Mouse (Mus musculus) mouse embryonic stem cell (cell line): ENCODE results near the gene Magt1.
"Not testable (repeated sequence)": the region's sequence is repeated elsewhere in the genome, so short reads cannot be mapped to it uniquely, and the experiment has no call there.

Experiments
- in situ Hi-C, 2 experiments: fragments of 300-500 bp; cut with MboI; formaldehyde crosslinking; loops; 1 replicate in 1 of 2; 3 replicates in 1 of 2; pipeline ENCODE4 v1.14.3; 2019 to 2020; ENCODE audit warnings: low sequenced_read_pairs in 2 of 2, low pct_unique_long_range_greater_than_20kb in 1 of 2, mixed read lengths in 1 of 2; ENCODE audit not compliant: unreplicated experiment in 1 of 2

The Magt1 gene

GRCm38 (mm10) chrX:106012559-106012958, 853 bp upstream of the Magt1 start:
- in situ Hi-C loops, result loop anchor here in 1 of 2 experiments (25.0 kb wide), 1 partner anchor 925 kb away; the partner anchor contains the start of gene Pbdc1

DNA sequence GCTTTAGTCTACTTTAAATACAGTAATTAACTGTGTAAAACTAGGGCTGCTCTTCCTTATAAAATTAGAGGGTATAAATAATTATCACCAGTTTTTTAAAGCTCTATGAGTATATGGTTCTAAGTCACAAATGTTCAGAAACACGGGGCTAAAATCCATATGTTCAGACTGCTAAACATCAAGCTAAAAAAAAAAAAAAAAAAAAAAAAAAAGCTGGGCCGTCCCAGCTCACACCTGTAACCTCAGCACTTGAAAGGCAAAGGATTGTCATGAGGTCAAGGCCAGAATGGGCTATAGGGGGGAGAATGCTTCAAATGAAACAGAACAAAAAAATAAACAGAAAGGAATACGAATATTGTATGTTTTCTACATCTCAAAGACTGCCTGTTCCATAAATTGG, 944 bp downstream of the Magt1 start:
- in situ Hi-C loops, result loop anchor here in 1 of 2 experiments (25.0 kb wide), 1 partner anchor 923 kb away; the partner anchor contains the start of gene Pbdc1

GRCm38 (mm10) chrX:106001605-106002004, 10.1 kb downstream of the Magt1 start:
- in situ Hi-C loops, result loop anchor here in 1 of 2 experiments (25.0 kb wide), 1 partner anchor 914 kb away; the partner anchor contains the start of gene Pbdc1

DNA sequence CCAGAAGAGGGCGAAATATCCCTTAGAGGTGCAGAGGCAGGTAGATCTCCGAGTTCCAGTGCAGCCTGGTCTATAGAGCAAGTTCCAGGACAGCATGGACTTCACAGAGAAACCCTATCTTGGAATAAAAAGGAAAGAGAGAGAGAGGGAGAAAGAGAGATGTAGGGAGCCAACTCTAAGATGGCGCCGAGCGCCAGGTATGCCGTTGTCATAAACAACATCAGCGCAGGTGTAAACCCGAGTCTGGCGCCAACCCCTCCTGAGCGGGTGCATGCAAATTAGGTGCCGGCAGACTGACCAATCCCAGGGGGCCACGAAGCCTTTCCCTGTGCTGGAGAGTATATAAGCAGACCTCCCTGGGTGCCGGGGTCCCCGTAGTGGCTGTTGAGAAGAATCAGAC, 54.6 kb downstream of the Magt1 start:
- in situ Hi-C loops, result not testable (repeated sequence)

DNA sequence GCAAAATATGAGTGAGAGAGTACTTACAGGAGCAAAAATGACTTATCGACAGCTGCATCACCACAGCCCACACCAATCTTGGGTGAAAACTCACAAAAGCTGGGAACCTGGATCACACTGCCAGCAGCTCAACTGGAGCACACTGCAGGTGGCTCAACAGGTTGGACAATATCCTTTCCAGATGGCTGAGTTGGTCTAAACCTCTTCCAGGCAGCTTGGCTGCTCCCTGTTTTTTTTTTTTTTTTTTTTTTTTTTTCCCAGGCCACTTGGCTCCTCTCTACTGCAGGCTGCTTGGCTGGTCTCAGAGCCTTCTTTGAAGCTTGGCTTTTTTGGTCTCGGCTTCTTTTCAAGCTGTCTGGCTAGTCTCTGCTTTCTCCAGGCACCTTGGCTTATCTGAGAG, 57.7 kb downstream of the Magt1 start:
- in situ Hi-C loops, result no loop called here

- in situ Hi-C loops, result no loop called here
Observed at GRCm38 (mm10) chrX:105946357-105946756, 65.3 kb downstream of the Magt1 start.

- in situ Hi-C loops, result no loop called here
Observed at GRCm38 (mm10) chrX:105939245-105939644, 72.5 kb downstream of the Magt1 start.

DNA sequence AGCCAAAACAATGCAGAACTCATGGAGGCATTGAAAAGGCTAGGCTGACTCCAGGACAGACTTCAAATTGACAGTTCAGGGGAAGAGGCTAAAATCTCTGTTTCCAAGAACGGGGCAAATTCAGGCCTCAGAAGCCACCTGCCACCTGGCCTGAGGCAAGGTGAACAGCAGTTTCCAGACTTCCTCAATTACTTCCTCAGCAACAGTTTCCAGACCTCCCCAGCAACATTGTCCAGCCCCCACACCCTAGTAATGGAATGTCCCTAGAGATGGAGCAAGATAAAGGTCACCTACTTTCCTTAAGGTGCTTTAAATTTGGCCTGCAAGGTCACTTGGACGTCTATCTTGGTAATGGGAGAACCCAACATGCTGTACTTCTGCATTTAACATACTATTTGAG, 74.0 kb downstream of the Magt1 start:
- in situ Hi-C loops, result no loop called here

DNA sequence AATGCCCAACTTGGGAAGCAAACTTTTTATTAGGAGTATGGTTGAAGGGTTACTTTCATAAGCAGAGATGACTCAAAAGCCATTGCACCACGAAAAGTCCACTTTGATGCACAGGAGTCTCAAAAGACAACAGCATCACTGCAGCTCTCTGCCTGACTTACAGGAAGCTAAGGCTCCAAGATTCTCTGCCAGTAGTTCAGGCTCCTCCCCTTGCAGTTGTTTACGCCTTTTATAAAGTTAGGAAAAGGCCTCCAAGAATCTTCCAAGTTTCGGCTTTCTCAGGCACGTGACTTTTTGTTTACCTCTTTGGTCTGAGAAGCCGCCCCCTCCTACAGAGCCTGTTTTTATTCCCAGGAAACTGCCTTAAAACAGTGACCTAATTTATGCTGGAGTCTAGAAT, 77.4 kb downstream of the Magt1 start:
- in situ Hi-C loops, result no loop called here

GRCm38 (mm10) chrX:105929478-105930038, 82.1 kb downstream of the Magt1 start:
- in situ Hi-C loops, result no loop called here

GRCm38 (mm10) chrX:105928861-105929477, 82.7 kb downstream of the Magt1 start, which contains the start of gene Atrx:
Gene Atrx, minus strand, starts transcription at chrX:105929403.
- in situ Hi-C loops, result no loop called here

GRCm38 (mm10) chrX:105927941-105928860, 83.5 kb downstream of the Magt1 start:
- in situ Hi-C loops, result no loop called here

- in situ Hi-C loops, result no loop called here
Observed at GRCm38 (mm10) chrX:105926121-105926735, 85.5 kb downstream of the Magt1 start.

DNA sequence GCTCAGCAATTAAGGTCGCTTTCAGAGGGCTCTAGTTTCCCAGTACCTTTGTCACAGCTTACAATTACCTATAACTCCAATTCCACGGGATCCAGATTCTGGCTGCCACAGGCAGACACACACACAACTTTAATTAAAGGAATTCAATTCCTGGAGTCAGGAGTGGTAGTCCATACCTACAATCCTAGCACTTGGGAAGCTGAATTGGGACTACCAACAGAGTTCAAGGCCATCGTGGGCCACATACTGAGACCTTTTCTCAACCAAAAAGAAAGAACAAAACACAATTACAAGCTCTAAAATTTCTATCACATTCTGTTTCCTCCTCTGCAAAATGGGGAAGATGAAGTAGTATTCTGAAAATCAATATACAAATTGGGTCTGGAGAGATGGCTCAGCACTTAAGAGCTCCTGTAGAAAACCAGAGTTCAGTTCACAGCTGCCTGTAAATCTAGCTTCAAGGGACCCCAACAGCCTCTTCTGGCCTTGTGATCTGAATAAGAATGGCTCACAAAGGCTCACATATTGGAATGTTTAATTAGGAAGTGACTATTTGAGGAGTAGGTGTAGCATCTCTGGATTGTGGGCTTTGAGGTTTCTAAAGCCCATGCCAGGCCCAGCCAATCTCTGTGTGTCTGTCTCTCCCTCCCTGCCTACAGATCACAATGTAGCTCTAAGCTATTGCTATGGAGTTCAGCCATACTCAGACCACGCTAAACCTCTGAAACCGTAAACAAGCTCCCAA, 87.2 kb downstream of the Magt1 start:
- in situ Hi-C loops, result loop anchor here in 1 of 2 experiments (5.0 kb wide), 1 partner anchor 38 kb away; no protein-coding TSS in a partner anchor

DNA sequence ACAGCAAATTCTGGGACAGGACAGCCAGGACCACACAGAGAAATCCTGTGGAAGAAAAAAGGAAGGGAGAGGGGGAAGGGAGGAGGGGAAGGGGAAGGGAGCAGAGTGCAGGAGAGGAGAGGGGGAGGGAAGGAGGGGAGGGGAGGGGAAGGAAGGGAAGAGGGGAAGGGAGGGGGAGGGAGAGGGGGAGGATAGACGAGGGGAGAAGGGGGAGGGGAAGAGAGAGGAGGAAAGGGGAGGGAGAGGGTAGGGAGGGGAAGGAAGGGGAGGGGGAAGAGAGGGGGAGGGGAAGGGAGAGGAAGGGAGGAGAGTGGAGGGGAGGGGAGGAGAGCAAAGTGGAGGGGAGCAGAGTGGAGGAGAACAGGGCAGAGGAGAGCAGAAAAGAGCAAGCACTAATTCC, 87.8 kb downstream of the Magt1 start:
- in situ Hi-C loops, result loop anchor here in 1 of 2 experiments (5.0 kb wide), 1 partner anchor 38 kb away; no protein-coding TSS in a partner anchor

DNA sequence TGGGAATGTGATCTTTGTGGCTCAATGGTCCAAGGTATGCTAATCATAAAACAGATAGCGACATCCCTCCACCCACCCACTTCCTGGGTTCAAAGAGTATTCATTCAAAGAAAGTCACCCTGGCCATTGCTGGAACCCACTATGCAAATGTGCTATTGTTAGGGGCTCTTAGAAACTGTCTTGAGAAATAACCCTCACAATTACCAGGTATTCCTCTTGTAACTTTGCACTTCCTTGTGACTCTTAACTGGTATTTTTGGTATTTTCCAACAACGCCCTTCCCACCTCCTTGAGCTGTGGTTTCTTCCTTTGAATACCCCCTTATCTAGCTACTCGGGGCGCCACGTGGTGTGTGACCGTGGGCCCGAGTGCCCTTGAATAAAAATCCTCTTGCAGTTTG, 88.7 kb downstream of the Magt1 start:
- in situ Hi-C loops, result loop anchor here in 1 of 2 experiments (5.0 kb wide), 1 partner anchor 39 kb away; no protein-coding TSS in a partner anchor

GRCm38 (mm10) chrX:105921421-105921820, 90.3 kb downstream of the Magt1 start:
- in situ Hi-C loops, result loop anchor here in 1 of 2 experiments (5.0 kb wide), 1 partner anchor 41 kb away; no protein-coding TSS in a partner anchor
